Mouse (Mus musculus) testis, postnatal 10 days (tissue): Measurements from ENCODE around the gene Mfap1b.
"Not testable (repeated sequence)": the region's sequence is repeated elsewhere in the genome, so short reads cannot be mapped to it uniquely, and the experiment has no call there.

Experiments used
- DNase-seq: peaks from one replicate; pipeline ENCODE4 v3.0.0; 2021; ENCODE audit warnings: low spot score

Gene Mfap1b

DNA sequence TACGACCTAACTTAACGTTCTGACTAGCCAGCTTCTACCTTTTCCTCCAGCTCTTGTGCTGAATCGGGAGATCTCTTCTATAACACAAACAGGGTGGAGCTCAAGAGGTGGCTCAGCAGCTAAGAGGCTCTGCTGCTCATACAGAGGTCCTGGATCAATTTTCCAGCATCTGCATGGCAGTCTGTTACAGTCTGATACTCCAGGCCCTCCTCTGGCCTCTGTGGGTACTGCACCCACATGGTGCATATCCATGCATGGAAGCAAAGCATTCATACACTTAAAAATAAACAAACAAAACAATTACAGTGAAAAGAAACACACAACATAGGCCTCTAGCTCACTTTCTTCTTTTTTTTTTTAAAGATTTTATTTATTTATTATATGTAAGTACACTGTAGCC lies 1.1 kb downstream of the Mfap1b start:
- not testable (repeated sequence) for DNase-seq

DNA sequence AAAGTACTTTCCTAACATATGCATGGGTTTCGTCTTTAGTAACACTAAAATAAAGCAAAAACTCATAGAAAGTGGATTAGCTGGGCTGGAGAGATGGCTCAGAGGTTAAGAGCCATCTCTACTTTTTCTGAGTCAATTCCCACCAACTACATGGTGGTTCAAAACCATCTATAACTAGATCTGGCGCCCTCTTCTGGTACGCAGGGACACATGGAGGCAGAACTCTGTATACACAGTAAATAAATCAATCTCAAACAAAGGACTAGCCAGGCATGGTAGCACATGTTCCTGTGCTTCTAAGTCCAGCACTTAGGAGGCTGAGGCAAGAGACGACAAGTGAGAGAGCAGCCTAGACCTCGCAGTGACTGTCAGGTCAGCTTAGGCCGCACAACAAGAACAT lies 4.9 kb downstream of the Mfap1b start:
- not testable (repeated sequence) for DNase-seq

DNA sequence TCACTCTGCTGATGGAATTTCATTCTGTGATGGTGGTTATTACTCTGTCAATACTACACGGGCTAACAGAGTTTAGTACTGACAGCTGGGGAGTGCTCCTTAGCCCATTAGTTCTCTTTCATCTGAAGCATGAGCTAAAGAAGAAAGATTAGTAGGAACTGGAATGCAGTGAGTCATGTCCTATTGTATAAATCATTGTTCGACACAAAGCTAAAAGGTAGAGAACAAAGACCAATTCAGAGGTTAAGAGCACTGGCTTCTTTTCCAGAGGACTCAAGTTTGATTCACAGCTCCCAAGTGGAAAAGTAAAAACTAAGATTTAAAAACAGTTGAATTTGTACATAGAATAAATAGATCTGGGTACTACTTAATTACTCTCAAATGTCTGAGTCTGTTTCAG lies 13.8 kb downstream of the Mfap1b start:
- DNase-seq: no peak

DNA sequence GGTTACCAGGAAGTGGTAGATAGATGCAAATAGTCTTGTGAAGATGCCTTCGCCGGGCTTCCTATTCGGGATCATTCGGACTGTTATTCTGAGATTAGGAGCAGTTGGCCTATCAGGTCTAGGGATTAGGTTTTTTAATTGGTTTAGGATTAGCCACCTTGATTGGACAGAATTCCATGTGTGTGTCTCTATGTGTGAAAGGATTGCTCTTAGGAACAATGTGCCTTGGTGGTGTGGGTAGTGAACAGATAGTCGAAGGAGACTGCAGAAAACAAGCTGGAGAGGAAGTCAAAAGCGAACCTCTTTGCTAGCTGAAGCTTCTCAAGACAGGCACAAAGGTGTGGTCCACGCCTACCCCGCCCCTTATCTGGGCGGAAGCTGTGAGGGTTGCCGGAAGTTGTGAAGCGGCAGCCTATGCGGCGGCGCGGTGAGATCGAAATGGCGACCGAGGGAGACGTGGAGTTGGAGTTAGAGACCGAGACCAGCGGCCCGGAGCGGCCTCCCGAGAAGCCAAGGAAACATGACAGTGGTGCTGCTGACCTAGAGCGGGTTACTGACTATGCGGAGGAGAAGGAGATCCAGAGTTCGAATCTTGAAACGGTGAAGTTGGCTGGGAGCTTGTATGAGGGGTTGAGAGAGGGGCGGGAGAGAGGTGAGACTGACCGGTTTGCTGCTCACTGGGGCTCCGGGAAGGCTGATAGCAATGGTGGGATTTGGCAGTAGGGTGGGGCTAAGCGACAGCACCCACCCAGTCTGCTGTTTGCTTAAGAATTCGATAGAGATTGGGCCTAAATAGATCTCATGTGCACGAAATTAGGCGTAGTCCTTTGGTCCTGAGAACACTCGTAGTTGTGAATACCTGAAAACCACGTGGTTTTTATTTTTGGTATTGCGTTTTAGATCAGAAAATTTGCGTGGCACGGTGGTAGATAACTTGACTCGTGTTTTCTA lies 16.9 kb downstream of the Mfap1b start, which contains the start of gene Serinc4:
TSS of gene Serinc4 (minus strand) at position 90 of the 951 bp plus-strand sequence.
- peak; percentile 86 for DNase-seq

DNA sequence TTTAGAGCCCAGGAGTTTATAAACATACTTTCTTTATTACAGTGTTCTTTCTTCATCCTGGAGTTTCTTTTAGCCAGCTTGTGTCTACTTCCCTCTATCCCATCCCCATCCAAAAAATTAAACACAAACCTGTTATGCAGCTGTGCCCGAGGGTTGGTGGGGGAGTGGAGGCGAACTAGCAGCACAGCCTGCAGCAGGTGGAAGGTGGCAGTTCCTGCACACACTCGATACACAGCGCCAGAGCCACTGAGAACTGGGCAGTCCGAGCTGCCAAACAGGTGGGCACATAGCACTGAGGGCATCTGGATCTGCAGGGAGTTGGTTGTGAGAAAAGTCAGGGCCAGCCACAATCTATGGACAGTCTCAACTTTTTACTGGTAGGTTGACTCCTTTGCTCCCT lies 18.3 kb downstream of the Mfap1b start:
- DNase-seq: no peak

DNA sequence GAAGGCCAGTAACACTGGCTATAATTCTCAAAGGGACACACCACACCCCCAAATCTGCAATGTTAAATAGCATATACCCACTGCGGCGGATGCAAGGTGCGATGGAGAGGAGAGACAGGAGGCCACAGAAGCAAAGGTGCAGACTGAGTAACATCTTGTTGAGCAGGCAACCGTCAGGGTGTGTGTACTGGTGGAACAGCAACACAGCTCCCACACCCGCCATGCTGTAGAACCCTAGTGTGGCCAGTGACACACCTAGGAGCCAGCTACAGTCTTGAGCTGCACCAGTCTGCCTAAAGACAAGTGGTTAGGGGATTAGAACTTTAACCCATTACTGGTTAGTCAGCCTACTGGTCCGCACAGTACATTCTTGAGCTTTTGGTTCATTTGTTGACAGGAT lies 19.9 kb downstream of the Mfap1b start:
- DNase-seq: no peak

DNA sequence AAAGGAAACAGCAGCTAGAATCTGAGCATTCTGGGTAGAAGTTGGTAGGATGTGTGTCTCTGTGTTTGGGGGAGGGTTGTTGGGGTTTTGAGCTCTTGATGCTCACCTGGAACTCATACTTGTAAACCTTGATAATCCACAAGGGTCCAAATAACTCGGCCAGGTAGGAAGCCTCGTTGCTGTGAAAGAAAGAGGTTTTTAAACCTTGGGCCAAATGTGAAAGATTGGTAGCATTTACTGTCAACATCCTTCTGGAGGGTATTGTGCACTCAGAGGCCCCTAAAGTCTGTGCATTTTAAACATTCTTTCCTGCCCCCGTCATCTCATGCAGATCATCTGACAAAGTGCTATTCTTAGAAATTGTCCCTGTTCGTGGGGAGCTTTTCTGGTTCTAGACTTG lies 20.9 kb downstream of the Mfap1b start, which contains the start of gene Hypk:
TSS of gene Hypk (plus strand) at position 301 of the 400 bp plus-strand sequence.
- no peak for DNase-seq

DNA sequence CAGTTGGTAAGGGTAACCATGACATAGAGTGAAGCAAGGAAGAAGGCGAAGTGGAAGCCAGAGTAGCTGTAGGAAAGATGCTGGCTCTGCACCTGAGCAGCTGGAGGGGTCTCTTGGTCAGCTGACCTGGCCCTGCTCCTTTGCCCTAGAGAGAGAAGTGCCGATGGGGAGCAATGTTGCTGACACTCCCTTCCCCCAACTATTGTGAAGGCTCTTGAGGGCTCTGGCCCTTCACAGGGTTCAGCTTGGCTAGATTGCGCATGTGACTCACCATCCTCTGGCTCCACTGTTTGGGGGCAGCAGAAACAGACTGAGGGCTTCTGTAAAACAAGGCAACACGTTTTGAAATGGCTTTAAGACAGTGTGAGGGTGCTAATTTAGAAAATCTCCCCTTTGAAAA lies 21.5 kb downstream of the Mfap1b start:
- DNase-seq: no peak

DNA sequence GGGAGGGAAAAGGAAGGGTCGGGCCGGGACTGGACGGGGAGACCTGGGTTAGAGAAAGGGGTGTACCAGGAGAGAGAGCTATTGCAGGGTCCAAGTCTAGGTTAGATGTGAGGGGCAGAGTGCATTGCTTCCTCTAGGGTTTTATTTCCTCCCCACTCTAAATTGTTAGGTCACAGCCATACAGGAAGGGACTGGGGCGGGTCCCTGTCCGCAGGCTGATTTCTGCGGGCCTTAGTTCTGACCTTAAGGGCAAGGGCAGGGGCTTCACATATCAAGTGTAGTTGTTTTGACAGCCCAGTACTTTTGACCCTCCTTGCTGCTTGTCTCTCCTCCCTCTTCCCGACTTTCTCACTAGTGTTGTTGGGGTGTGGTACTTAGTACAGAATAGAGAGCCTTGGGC lies 23.8 kb downstream of the Mfap1b start:
- no peak for DNase-seq

DNA sequence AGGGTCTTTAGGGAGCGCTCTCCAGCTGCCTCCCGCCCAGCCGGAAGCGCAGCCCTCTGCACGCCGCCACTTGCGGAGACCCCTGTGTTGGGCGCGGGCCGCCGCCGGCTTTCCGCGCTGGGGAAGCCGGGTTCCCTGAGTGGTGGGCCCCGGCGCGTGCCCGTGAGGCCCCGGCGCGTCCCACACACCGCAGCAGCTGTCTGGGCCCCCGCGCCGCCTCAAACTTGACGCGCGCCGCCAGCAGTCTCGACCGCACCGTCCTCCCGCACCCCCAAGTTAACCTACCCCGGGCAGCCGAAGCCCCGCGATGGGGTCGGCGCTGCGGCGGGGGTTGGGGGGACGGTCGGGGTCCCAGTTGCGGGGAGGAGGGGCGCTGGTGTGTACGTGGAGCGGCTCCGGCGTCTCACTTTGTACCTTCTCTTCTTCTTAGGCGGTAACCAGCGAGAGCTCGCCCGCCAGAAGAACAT lies 24.3 kb downstream of the Mfap1b start:
- no peak for DNase-seq

DNA sequence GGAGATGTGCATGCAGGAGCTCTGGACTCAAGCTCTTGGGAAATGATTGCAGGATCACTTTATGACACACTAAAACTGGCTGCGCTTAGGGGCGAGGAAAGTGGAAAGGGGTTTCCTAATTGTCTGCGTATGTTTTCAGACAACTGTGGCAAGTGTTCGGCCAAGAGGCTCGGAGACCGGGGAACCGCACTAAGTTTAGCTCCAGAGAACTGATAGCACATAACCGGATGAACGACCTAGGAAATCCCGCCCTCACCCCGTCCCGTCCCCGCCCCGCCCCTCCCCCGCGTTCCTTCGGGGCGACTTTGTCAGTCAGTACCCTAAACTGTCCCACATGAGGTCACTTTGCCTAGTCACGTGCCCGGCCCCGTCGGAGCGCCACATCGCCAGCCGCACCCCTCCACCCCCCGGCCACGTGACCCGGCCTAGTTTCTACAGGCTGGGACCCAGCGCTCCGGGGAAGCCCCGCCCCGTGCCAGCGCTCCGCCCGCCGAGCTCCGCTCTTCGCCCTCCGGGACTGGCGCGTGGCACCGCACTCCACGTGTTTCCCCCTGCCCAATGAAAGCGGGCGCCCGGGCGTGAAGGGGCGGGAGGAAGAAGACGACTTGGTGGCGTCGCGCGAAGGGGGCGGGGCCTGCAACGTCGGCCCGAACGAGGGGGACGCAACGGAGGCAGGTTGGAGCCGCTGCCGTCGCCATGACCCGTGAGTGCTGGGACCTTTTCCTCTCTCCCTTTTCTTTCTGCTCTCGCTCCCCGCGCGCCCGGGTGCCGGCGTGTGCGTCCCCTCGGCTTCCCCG lies 24.9 kb downstream of the Mfap1b start, which contains the start of gene Serf2:
TSS of gene Serf2 (plus strand) at position 457 of the 797 bp plus-strand sequence.
- DNase-seq: peak; percentile 100

DNA sequence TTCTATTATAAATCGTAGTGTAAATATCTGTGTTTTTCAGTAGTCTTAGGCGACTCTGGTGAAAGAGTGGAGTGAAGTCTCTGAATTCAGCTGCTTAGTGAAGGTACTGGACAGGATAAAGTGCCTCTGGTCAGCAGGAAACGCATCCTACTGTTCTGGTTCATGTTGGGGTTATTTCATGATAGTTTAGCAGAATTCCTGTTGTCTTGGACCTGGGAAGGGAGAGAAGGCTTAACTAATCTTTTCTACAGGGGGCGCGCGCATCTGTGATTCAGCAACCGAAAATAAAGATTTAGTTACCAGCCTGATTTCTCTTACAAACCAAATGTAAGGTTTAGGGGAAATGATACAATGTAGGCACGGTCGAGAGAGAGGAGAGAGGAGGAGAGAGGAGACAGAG lies 25.7 kb downstream of the Mfap1b start:
- peak; percentile 65 for DNase-seq

DNA sequence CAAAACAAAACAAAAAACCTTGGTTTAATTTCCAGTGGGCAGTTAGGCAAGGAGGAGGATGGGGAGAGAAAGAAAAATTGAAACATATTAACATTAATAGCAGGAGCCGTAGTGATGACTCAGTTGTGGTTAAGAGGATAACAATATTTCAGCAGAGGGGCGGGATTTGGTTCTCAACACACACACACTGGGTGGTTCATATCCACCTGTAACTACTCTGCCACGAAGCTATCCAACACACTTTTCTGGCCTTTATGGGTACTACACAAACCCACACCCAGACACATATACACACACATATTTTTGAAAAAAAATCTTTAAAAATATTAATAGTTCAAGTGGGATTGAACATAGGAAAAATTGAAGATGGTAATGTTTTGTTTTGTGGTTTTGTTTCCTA lies 26.9 kb downstream of the Mfap1b start:
- no peak for DNase-seq

DNA sequence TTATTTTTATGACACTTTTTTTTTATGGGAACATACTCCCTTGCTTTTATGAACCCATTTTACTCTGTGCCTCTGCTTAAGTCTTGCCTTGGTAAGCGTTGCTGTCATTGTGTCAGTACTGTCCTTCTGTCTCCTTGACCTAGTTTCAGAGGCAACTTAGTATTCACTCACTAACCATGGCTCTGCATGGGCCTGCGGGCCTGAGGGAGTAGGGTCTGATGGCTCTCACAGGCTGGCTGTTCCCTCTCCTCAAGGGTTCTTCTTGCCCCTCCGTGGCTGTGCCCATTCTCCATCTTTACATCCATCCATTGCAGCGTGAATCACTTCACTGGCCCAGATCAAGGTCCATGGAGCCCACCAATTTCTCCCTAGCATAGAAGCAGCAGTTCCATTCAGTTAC lies 27.4 kb downstream of the Mfap1b start:
- no peak for DNase-seq

DNA sequence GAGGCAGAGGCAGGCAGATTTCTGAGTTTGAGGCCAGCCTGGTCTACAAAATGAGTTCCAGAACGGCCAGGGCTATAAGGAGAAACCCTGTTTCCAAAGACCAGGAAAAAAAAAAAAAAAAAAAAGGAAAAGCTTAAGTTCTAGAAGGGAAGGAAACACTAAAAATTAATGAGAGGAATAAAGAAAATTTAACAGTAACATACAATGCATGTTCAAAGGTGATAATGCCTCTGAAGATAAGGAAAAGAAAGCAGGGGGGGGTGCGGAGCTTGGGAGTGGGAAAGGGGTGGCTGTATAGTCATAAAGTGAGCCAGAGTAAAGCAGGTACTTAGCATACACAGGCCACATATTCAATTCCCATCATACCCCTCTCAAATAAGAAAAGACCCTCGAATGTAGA lies 28.8 kb downstream of the Mfap1b start:
- no peak for DNase-seq

DNA sequence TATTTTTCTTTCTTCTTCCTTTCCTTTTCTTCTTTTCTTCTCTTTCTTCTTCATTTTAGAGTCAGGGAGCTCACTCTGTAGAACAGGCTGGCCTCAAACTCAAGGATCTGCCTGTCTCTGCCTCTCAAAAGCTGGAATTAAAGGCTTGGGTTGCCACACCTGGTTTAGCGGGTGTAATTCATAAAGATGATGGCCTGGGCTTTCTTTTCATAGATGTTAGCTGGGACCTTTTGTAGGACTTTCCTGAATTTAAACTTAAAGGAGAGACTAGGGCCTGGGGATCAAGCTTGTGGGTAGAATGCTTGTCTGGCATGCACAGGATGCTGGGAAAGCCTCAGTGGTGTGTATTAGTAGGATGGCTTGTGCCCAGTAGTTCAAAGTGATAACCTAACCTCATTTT lies 29.7 kb downstream of the Mfap1b start, which contains the start of gene Ell3:
TSS of gene Ell3 (minus strand) at position 101 of the 400 bp plus-strand sequence.
- DNase-seq: no peak

DNA sequence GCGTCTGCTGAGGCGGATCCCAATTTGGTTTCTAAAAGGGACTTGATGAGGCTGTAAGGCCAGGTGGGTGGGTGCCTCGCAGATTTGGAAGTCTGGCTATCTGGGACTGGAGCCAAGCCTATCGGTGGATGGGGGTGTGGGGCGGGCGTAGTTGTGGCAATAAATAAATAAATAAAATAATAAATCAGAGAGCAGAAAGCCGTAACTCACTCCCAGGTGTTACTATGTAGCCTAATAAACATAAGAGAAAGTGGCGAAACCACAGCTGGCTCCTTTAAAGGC lies 30.9 kb downstream of the Mfap1b start:
- DNase-seq: peak; percentile 52

DNA sequence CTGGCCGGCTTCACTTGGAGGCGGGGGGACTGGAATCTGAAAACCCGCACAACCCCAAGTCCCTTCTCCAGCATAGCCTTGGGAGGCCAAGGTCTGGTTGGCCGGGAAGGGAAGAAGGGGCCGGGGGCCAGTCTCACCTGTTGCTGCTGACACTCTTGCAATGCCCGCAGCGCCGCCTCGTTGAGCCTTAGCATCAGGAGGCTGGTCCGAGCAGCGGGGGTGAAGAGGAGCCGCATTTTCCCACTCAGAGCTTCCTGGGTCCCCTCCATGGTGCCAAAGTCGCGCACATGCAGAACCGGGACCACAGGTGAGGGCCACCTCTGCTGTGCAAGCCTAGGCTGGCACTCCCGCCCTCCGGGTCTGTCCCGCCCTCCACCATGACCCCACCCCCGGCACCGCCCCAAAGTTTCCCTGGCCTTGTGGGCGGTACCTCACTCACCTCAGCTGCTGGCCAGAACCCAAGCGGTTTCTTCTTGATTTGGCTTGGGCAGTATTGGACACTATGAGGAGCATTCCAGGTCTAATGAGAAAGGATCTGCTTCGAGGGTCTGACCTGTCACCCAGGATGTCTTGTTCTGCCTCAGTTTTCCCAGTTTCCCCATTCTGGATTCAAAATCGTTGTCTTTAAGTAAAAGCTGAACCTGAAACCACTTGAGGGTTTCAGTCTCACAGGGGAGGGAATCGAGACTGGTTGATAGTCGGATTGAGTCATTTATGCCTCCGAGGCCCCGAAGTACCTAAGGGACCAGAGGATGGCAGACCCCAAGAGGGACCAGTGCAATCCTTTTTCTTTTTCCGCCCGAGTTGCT lies 31.4 kb downstream of the Mfap1b start:
- peak; percentile 79 for DNase-seq

DNA sequence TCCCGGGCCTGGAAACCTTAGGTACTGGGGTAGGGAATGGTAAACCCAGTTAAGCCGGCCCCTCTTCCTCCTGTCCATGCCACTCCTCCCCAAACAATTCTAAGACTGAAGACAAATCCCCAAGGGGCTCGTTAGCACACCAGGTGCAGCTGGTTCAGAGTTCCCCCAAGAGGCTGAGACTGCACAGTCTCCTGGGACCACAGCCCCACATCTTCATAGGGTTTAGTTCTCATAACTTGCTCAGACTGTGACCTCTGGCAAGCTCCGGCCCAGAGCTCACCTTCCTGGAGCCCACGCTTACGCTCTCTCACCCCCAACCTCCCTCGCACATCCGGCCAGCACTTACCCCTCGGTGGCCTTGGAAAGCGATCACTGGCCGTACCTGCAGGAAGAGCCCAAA lies 32.1 kb downstream of the Mfap1b start:
- DNase-seq: no peak

DNA sequence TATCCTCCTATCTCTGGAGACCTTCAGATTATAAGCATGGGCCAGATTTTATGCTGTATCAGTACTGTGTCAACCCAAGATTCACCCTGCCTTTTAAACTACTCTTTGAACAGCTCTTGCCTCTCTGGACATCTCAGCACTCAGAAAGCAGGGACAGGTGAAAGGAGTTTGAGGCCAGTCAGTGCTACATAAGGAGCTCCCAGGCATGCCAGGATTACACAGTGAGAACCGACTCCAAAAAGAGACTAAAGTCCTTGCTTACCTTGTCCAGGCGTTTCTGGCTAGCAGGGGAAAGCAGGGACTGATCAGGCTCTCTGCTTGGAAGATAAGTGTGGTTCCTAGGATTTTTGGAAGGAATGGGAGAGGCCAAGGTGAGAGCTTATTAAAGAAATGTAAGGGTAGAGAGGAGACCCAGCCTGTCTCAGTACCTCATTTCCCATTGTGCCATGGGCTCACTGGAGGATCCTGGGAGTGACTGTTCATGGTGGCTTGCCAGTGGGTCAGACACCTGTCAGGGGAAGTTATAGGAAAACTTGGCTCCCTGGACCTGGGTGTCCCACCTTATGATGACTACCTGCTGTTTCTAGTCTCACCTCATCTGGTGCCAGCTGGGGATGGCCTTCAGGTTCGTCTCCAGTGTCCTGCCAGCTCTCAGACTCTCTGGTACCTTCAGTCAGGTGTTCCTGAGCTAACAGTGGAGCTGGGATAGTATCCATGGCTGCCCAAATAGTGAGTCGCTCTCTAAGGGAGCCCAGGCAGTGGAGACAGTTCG lies 32.8 kb downstream of the Mfap1b start:
- DNase-seq: no peak

DNA sequence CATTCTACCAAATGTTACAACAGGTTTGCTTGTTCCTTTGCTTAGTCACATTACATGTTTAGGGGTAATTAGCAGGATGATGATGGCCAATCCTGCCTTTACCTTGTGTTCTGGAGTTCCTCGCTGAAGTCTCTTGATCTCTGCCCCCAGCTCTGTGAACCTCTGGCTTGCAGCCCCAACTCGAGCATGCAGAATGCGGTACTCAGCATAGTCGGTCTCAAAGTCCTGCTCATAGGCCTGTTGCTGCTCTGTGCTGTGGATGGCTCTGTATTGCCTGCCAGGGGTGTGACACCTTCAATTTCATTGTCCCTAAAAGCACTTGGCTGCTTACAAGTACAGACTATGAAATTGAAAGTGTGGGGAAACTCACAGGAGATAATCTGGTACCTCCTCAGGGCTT lies 34.1 kb downstream of the Mfap1b start:
- DNase-seq: no peak
